Mouse (Mus musculus): ENCODE results near the gene Fip1l1. TPM values are rescaled to one million over a fixed set of nuclear protein-coding genes. Genes with fewer than 3 reads are reported as not detected.

Fip1l1 gene
- total RNA-seq, 2 experiments from 2014 or later: 26.0 to 29.8 TPM

GRCm38 (mm10) chr5:74612713-74613112, 77.5 kb downstream of the Fip1l1 start:
- DNase-seq: no peak
- intact Hi-C loops (cut with DNase I): loop anchor here (5.0 kb wide), 1 partner anchor 180 kb away; no protein-coding TSS in a partner anchor

- intact Hi-C loops (cut with DNase I): loop anchor here (5.0 kb wide), 1 partner anchor 181 kb away; no protein-coding TSS in a partner anchor
- peak; percentile 45 for DNase-seq
These were observed 78.4 kb downstream of the Fip1l1 start for GRCm38 (mm10) chr5:74613491-74614151.

- intact Hi-C loops (cut with DNase I): no loop called here
These were observed 82.7 kb downstream of the Fip1l1 start for GRCm38 (mm10) chr5:74617816-74618572.

GRCm38 (mm10) chr5:74618573-74619059, 83.4 kb downstream of the Fip1l1 start:
- DNase-seq: peak; percentile 46 to 58
- intact Hi-C loops (cut with DNase I): no loop called here

More at GRCm38 (mm10) chr5:74617816-74618572, 82.7 kb downstream of the Fip1l1 start:
- DNase-seq: no peak

DNA sequence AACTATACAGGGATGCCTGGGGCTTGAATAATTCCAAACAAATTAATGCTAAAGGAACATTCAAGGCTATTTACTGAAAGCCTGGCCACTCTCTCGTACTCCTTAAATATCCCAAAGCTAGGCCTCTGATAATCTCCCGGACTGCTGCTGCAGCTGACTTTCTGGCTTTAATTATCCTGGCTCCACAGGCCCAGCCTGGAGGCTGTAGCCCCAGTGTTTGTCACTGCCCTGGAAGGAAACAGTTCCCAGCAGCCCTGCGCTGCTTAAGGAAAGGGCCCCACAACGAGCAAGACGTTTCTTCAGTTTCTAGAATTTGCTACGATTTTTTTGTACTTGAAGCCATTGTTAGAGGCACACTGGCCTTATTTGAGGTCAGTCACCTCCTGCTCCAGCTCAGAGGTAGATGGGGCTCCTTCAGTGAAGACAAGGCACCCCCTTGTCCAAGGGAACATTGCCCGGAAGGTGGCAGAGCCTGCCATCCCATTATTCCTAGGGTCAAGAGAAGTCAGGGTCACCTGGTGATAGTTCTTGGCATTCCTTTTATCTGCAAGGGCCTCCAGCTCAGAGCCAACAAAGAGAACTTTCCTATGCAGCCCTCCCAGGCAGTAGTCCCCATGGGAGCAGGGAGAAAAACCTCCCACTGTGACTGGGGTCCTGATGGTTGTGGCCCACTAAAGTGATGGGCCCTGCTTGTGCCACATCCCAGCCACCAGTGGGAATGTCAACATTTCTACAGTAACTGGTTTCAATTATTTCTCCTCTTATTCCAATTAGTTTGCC, 86.6 kb downstream of the Fip1l1 start:
- DNase-seq: no peak
- intact Hi-C loops (cut with DNase I): loop anchor here (5.0 kb wide), 2 partner anchors 310 to 530 kb away; partner anchors contain the start of gene Pdgfra

DNA sequence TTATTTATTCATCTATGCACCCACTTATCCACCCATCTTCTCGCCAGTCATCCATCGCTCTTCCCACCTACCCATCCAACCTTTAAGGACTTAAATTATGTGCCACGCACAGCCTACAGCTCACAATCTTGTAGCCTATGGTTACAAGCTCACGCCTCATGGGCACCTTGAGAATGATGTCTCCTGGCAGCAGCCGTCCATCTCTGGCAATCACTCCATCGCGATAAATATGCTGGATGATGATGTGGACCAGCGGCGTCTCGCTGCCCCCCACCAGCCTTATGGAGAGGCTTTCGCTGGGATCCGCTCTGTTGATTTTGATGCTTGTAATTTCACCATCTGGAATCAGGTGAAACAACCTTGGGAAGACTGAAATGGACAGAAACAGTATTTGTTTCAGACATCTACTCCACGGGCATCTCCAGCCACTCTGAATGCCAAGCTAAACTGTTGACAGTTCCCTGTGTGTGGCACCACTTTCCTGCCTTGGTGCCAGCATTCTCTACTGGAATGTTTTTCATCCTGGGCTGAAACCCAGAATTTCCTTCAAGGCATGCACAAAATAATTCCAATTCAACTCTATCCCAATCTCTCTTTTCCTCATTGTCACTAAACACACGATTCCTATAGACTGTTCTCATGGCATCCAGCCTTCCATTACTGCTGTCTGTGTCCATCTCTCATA, 88.2 kb downstream of the Fip1l1 start:
- DNase-seq: no peak
- intact Hi-C loops (cut with DNase I): loop anchor here (5.0 kb wide), 2 partner anchors 311 to 529 kb away; partner anchors contain the start of gene Pdgfra

DNA sequence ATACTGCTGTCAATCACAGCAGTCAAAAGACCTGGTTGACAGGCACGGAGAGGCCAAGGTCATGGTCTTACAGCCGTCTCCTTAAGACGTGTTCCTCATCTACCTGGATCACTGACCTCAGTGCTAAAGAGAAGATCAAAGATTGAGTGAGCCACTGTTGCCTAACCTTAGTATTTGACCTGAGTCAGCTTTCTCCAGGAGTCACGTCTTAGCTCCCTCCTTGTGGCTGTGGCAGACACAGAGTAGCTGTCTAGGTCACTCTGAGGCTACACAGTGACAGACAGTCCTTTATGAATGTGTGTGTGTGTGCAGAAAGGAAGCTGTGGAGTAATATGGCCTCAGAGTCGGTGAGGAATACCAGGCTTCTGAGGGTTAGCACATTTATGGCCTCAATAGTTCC, 89.1 kb downstream of the Fip1l1 start:
- no peak for DNase-seq
- intact Hi-C loops (cut with DNase I): loop anchor here (5.0 kb wide), 2 partner anchors 312 to 528 kb away; partner anchors contain the start of gene Pdgfra

DNA sequence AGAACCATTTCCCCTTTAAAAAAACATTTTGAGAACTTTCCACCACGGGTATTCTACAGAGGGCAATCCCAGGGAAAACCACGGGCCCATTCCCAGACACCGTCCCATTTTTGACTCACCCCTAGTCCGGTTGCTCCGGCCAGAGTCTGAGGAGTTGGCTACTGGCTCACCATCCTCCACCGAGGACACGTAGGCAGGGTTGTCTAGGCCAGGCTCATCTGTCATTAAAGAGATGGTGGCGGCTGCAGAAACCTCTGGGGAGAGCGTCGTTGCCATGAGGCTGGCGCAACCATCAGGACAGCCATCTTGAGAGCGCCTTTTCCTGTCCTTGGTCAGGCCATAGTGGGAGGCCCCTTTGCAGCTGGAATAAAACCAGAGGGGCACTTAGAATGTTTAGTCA, 92.8 kb downstream of the Fip1l1 start:
- intact Hi-C loops (cut with DNase I): no loop called here
- DNase-seq: no peak

- intact Hi-C loops (cut with DNase I): no loop called here
- peak in 1 of 2 experiments; percentile 18 for DNase-seq
These were observed 97.3 kb downstream of the Fip1l1 start for GRCm38 (mm10) chr5:74632369-74633114.

DNA sequence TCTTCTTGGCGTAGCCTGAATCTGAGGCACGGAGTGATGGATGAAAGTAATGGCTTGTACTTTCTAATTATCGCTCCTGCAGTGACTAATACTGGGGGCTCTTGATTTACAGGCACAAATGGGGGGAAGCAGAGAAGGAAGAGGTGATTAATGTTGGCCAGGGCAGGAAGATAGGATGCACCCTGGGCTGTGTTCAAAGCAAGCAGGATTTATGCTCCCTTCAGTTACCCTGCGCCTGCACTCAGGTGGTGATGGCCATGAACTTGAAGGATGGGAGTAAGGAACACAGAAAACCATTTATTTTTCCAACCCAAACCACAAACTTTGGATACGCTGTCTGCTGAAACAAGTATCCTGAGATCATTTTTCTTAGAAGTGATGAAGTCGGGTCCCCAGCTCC, 98.2 kb downstream of the Fip1l1 start:
- intact Hi-C loops (cut with DNase I): no loop called here
- no peak for DNase-seq

DNA sequence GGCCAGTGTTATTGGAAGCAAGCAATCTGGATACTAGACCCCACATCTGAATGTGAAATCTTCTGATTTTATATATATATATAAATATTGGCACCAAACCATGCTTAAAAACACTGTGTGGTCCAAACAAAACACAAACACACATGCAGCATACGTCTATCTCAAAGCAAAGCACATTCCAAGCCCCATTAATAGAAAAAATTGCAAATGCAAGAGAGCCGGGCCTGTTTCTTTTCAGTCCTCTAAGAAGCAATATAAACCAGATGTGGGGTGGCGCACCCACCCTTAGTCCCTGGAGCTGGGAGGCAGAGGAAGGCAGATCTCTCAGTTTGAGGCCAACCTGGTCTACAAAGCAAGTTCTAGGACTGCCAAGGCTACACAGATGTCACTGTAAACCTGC, 99.1 kb downstream of the Fip1l1 start:
- intact Hi-C loops (cut with DNase I): no loop called here
- no peak for DNase-seq

- no peak for DNase-seq
These were observed 104.3 kb downstream of the Fip1l1 start for GRCm38 (mm10) chr5:74639516-74639915.

GRCm38 (mm10) chr5:74640504-74640903, 105.3 kb downstream of the Fip1l1 start:
- no peak for DNase-seq
- intact Hi-C loops (cut with DNase I): loop anchor here (2.0 to 5.0 kb wide), 5 partner anchors 37 to 517 kb away; partner anchors contain the start of gene Lnx1

More at GRCm38 (mm10) chr5:74639516-74639915, 104.3 kb downstream of the Fip1l1 start:
- intact Hi-C loops (cut with DNase I): loop anchor here (5.0 kb wide), 1 partner anchor 303 kb away; no protein-coding TSS in a partner anchor

- intact Hi-C loops (cut with DNase I): loop anchor here (1.0 to 5.0 kb wide), 6 partner anchors 36 to 516 kb away; partner anchors contain the start of gene Lnx1
- peak; percentile 41 to 59 for DNase-seq
These were observed 105.8 kb downstream of the Fip1l1 start for GRCm38 (mm10) chr5:74641000-74641399.

- no peak for DNase-seq
- intact Hi-C loops (cut with DNase I): loop anchor here (5.0 kb wide), 3 partner anchors 35 to 515 kb away; no protein-coding TSS in a partner anchor
These were observed 107.0 kb downstream of the Fip1l1 start for GRCm38 (mm10) chr5:74642291-74642690.

DNA sequence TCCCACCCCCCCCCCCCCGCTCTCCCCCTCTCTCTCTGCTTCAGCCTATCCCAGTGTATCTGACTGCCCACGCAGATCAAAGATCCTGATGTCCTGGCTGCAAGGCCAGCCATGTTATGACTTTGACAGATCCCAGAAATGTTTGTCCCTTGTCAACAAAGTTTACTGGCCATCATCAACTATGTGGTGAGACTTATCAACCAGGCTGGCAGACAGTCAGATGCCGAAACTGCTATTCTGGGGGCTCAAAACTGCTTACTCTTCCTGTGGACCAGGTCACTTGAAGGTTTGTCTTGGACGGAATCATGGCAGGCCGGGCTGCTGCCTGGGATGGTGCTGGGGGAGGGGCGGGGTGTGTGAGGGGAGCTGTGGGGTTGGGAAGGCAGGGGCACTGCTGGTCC, 112.3 kb downstream of the Fip1l1 start:
- no peak for DNase-seq

DNA sequence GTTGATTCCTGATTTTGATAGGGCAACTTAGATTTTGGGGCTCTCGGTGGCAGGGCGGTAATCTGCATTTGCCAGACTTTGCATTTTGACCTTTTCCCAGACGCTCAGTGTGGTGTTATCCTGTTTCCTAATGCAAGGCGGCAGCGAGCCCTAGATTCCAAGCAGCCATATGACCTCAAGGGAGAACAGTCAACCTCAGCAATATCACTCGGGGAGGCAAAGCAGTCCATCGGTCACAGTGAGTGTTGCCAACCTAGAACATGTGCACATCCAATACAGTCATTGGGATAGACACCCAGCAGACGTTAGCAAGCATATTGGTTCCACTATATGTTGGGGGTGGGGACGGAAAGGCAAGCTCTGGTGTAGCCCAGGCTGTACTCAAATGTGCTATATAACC, 113.0 kb downstream of the Fip1l1 start:
- DNase-seq: no peak
- intact Hi-C loops (cut with DNase I): no loop called here

More for the DNA sequence above, 112.3 kb downstream of the Fip1l1 start:
- intact Hi-C loops (cut with DNase I): no loop called here

Measured in heart, postnatal 36 days (tissue).